Mouse (Mus musculus) myocyte (in vitro differentiated cells): ENCODE results near the gene Cpxm2. TPM values are rescaled to one million over a fixed set of nuclear protein-coding genes. Genes with fewer than 3 reads are reported as not detected.

Source experiments
- H3K27me3 ChIP-seq: one replicate; pipeline ENCODE4 v1.6.1; 2011; ENCODE audit not compliant: control insufficient read depth, insufficient read depth, insufficient read length
- H3K36me3 ChIP-seq: one replicate; pipeline ENCODE4 v1.6.1; 2011; ENCODE audit not compliant: control insufficient read depth, insufficient read depth
- H3K4me2 ChIP-seq: one replicate; pipeline ENCODE4 v1.6.1; 2011; ENCODE audit warnings: low read depth, control low read depth
- H3K4me3 ChIP-seq: one replicate; pipeline ENCODE4 v1.5.1; 2011; ENCODE audit warnings: mild to moderate bottlenecking, control low read depth, moderate library complexity
- H3K79me2 ChIP-seq: one replicate; pipeline ENCODE4 v1.6.1; 2011; ENCODE audit not compliant: control insufficient read depth, insufficient read depth
- H3ac ChIP-seq: one replicate; pipeline ENCODE4 v1.6.1; 2011; ENCODE audit not compliant: control insufficient read depth, insufficient read length
- CEBPB ChIP-seq: IDR thresholded peaks from 2 replicates; pipeline ENCODE4 v1.6.1; 2011; ENCODE audit warnings: mild to moderate bottlenecking, moderate library complexity; ENCODE audit not compliant: poor library complexity, insufficient read depth, severe bottlenecking
- E2F4 ChIP-seq: IDR thresholded peaks from one replicate; pipeline ENCODE4 v1.6.1; 2011; ENCODE audit warnings: mild to moderate bottlenecking, control low read depth, moderate library complexity; ENCODE audit not compliant: insufficient read depth
- MAX ChIP-seq: IDR thresholded peaks from one replicate; pipeline ENCODE4 v1.6.1; 2011; ENCODE audit warnings: low read depth, mild to moderate bottlenecking, control low read depth
- MYOD1 ChIP-seq, 3 experiments: IDR thresholded peaks; one replicate each; pipeline ENCODE4 v1.6.1; 2011; ENCODE audit warnings: control low read depth in 2 of 3, low read depth in 2 of 3, mild to moderate bottlenecking in 2 of 3, moderate library complexity in 1 of 3; ENCODE audit not compliant: insufficient read length in 2 of 3, control insufficient read depth in 1 of 3
- MYOG ChIP-seq, 3 experiments: IDR thresholded peaks; one replicate each; pipeline ENCODE4 v1.6.1; 2011; ENCODE audit warnings: control low read depth in 2 of 3, low read depth in 2 of 3, mild to moderate bottlenecking in 2 of 3; ENCODE audit not compliant: insufficient read length in 2 of 3, control insufficient read depth in 1 of 3, insufficient read depth in 1 of 3
- POLR2A ChIP-seq: IDR thresholded peaks from one replicate; pipeline ENCODE4 v1.6.1; 2011; ENCODE audit warnings: low read depth, mild to moderate bottlenecking, control low read depth, moderate library complexity; ENCODE audit not compliant: insufficient read length
- POLR2AphosphoS2 ChIP-seq: IDR thresholded peaks from one replicate; pipeline ENCODE4 v1.6.1; 2011; ENCODE audit warnings: low read depth, control low read depth; ENCODE audit not compliant: insufficient read length
- REST ChIP-seq: IDR thresholded peaks from one replicate; pipeline ENCODE4 v1.6.1; 2011; ENCODE audit warnings: mild to moderate bottlenecking, control low read depth, moderate library complexity; ENCODE audit not compliant: insufficient read depth, insufficient read length
- SRF ChIP-seq: IDR thresholded peaks from one replicate; pipeline ENCODE4 v1.6.1; 2011; ENCODE audit warnings: low read depth; ENCODE audit not compliant: control insufficient read depth, insufficient read length
- TCF12 ChIP-seq: IDR thresholded peaks from one replicate; pipeline ENCODE4 v1.6.1; 2011; ENCODE audit warnings: mild to moderate bottlenecking, control low read depth; ENCODE audit not compliant: poor library complexity, insufficient read depth, severe bottlenecking
- TCF3 ChIP-seq: IDR thresholded peaks from one replicate; pipeline ENCODE4 v1.6.1; 2011; ENCODE audit warnings: low read depth, control low read depth; ENCODE audit not compliant: insufficient read length
- USF1 ChIP-seq: IDR thresholded peaks from one replicate; pipeline ENCODE4 v1.6.1; 2011; ENCODE audit warnings: low read depth, mild to moderate bottlenecking, control low read depth, moderate library complexity
- polyA plus RNA-seq: library from polyadenylated mRNA; unstranded; fragments of >200 nt; fragmentation: generic; extraction: Trizol; gene quantifications from one replicate; pipeline ENCODE4 v1.2.1, GENCODE M21; 2012; ENCODE audit warnings: missing spikeins

Gene Cpxm2
- polyA plus RNA-seq, 1 experiment, result not detected

- Histone ChIP-seq H3ac (no peak overlapping the region), H3K27me3 (no peaks in the 10 kb centered on the region), H3K36me3 (no peaks in the 10 kb centered on the region), H3K79me2 (no peaks in the 10 kb centered on the region), H3K4me3 (no peak overlapping the region), H3K4me2 (no peak overlapping the region)
- TF ChIP-seq REST (no peak), POLR2A (no peak), SRF (no peak), CEBPB (no peak), MYOG (IDR thresholded peaks at IDR 0.05; ENCODE audit: control insufficient read depth in 1 of 3, insufficient read depth in 1 of 3, insufficient read length in 2 of 3, low read depth in 2 of 3) (no peak), TCF12 (no peak), USF1 (no peak), POLR2AphosphoS2 (no peak), TCF3 (no peak)
Measured at GRCm38 (mm10) chr7:132075825-132076224, 78.7 kb downstream of the Cpxm2 start.

GRCm38 (mm10) chr7:132074503-132074902 lies 80.0 kb downstream of the Cpxm2 start:
- no peak overlapping the region for H3ac ChIP-seq
- H3K36me3 ChIP-seq, result no peaks in the 10 kb centered on the region
- no peaks in the 10 kb centered on the region for H3K79me2 ChIP-seq
- no peaks in the 10 kb centered on the region for H3K27me3 ChIP-seq
- H3K4me2 ChIP-seq, result no peak overlapping the region
- TF ChIP-seq MYOD1 (IDR thresholded peaks at IDR 0.05; ENCODE audit: control insufficient read depth in 1 of 3, insufficient read length in 2 of 3, low read depth in 2 of 3), result no peak
- no peak for TF ChIP-seq CEBPB
- TF ChIP-seq USF1, result no peak
- TF ChIP-seq TCF12, result no peak
- no peak for TF ChIP-seq SRF
- no peak for TF ChIP-seq POLR2AphosphoS2
- TF ChIP-seq TCF3, result no peak
- TF ChIP-seq POLR2A, result no peak
- no peak for TF ChIP-seq MYOG (IDR thresholded peaks at IDR 0.05; ENCODE audit: control insufficient read depth in 1 of 3, insufficient read depth in 1 of 3, insufficient read length in 2 of 3, low read depth in 2 of 3)
- TF ChIP-seq REST, result no peak
- TF ChIP-seq MAX, result no peak
- no peak for TF ChIP-seq E2F4
- H3K4me3 ChIP-seq, result no peak overlapping the region

GRCm38 (mm10) chr7:132070877-132071625 lies 83.5 kb downstream of the Cpxm2 start:
- no peaks in the 10 kb centered on the region for H3K27me3 ChIP-seq
- H3K36me3 ChIP-seq, result no peaks in the 10 kb centered on the region
- H3K79me2 ChIP-seq, result no peaks in the 10 kb centered on the region
- H3ac ChIP-seq, result no peak overlapping the region
- H3K4me2 ChIP-seq, result no peak overlapping the region
- no peak for TF ChIP-seq MAX
- TF ChIP-seq TCF3, result no peak
- TF ChIP-seq SRF, result no peak
- TF ChIP-seq POLR2AphosphoS2, result no peak
- no peak for TF ChIP-seq MYOD1 (IDR thresholded peaks at IDR 0.05; ENCODE audit: control insufficient read depth in 1 of 3, insufficient read length in 2 of 3, low read depth in 2 of 3)
- no peak for TF ChIP-seq REST
- no peak for TF ChIP-seq USF1
- TF ChIP-seq CEBPB, result no peak
- no peak overlapping the region for H3K4me3 ChIP-seq

- Histone ChIP-seq H3K4me3 (no peak overlapping the region), H3K79me2 (no peaks in the 10 kb centered on the region), H3ac (no peak overlapping the region), H3K36me3 (no peaks in the 10 kb centered on the region), H3K27me3 (no peaks in the 10 kb centered on the region), H3K4me2 (no peak overlapping the region)
- TF ChIP-seq MAX, result no peak
- TF ChIP-seq MYOD1 (IDR thresholded peaks at IDR 0.05; ENCODE audit: control insufficient read depth in 1 of 3, insufficient read length in 2 of 3, low read depth in 2 of 3), result peak in 1 of 3 experiments; percentile 20
- no peak for TF ChIP-seq TCF3
- no peak for TF ChIP-seq POLR2AphosphoS2
- TF ChIP-seq USF1, result no peak
- no peak for TF ChIP-seq MYOG (IDR thresholded peaks at IDR 0.05; ENCODE audit: control insufficient read depth in 1 of 3, insufficient read depth in 1 of 3, insufficient read length in 2 of 3, low read depth in 2 of 3)
- TF ChIP-seq E2F4, result no peak
- no peak for TF ChIP-seq SRF
Measured at GRCm38 (mm10) chr7:132067951-132068350, 86.6 kb downstream of the Cpxm2 start.

- Histone ChIP-seq H3K27me3 (no peaks in the 10 kb centered on the region), H3ac (no peak overlapping the region), H3K79me2 (no peaks in the 10 kb centered on the region), H3K4me2 (no peak overlapping the region), H3K4me3 (no peak overlapping the region), H3K36me3 (no peaks in the 10 kb centered on the region)
- TF ChIP-seq MYOD1 (IDR thresholded peaks at IDR 0.05; ENCODE audit: control insufficient read depth in 1 of 3, insufficient read length in 2 of 3, low read depth in 2 of 3) (no peak), POLR2A (no peak), SRF (no peak), MYOG (IDR thresholded peaks at IDR 0.05; ENCODE audit: control insufficient read depth in 1 of 3, insufficient read depth in 1 of 3, insufficient read length in 2 of 3, low read depth in 2 of 3) (no peak), MAX (no peak), CEBPB (no peak), TCF12 (no peak), USF1 (no peak), E2F4 (no peak), REST (no peak), POLR2AphosphoS2 (no peak), TCF3 (no peak)
Measured at GRCm38 (mm10) chr7:132067511-132067910, 87.0 kb downstream of the Cpxm2 start.
